Mouse (Mus musculus) heart, adult 2 months (tissue): ENCODE data around the gene Rxra.

Experiments
- CTCF ChIP-seq: fragments of 200-600 bp; IDR thresholded peaks from 2 replicates; pipeline ENCODE4 v1.8.1; 2022; ENCODE audit warnings: antibody characterized with exemption, mild to moderate bottlenecking, moderate library complexity
- EP300 ChIP-seq: fragments of 200-500 bp; IDR thresholded peaks from 2 replicates; pipeline ENCODE4 v1.6.1; 2011; ENCODE audit warnings: low read depth, low read length, control low read depth; ENCODE audit not compliant: insufficient read depth
- POLR2A ChIP-seq: fragments of 200-500 bp; IDR thresholded peaks from 2 replicates; pipeline ENCODE4 v1.6.1; 2011; ENCODE audit warnings: mild to moderate bottlenecking, low read depth, low read length, control low read depth; ENCODE audit not compliant: insufficient read depth

GRCm38 (mm10) chr2:27644547-27645120 lies 31.6 kb upstream of the Rxra start:
- TF ChIP-seq EP300 (no peak), POLR2A (no peak), CTCF (no peak)
